Mouse (Mus musculus) liver, embryonic 15.5 days (tissue): ENCODE data around the gene A630095N17Rik. TPM values are rescaled to one million over a fixed set of nuclear protein-coding genes. Genes with fewer than 3 reads are reported as not detected.
A peak's percentile ranks its signal among the peaks of the same experiment; 100 is the strongest.
"Not testable (repeated sequence)": the region's sequence is repeated elsewhere in the genome, so short reads cannot be mapped to it uniquely, and the experiment has no call there.

Source experiments
- ATAC-seq: fragments of 200-750 bp; cut with Nextera tagmentation; 2 replicates; pipeline ENCODE4 v1.8.0; 2017; ENCODE audit warnings: moderate number of reproducible peaks, mild to moderate bottlenecking, moderate library complexity; ENCODE audit not compliant: insufficient read depth
- H3K27ac ChIP-seq: fragments of 300-500 bp; sonication (generic); replicated peaks from 2 replicates; pipeline ENCODE4 v1.5.1; 2015; ENCODE audit warnings: mild to moderate bottlenecking, inconsistent platforms
- H3K27me3 ChIP-seq: fragments of 300-500 bp; sonication (generic); 2 replicates; pipeline ENCODE4 v1.6.1; 2015; ENCODE audit warnings: mild to moderate bottlenecking, inconsistent platforms
- H3K36me3 ChIP-seq: fragments of 300-500 bp; sonication (generic); replicated peaks from 2 replicates; pipeline ENCODE4 v1.6.1; 2015; ENCODE audit warnings: moderate library complexity, mild to moderate bottlenecking, inconsistent platforms
- H3K4me1 ChIP-seq: fragments of 300-500 bp; sonication (generic); replicated peaks from 2 replicates; pipeline ENCODE4 v1.6.1; 2015; ENCODE audit warnings: inconsistent platforms
- H3K4me2 ChIP-seq: fragments of 300-500 bp; sonication (generic); 2 replicates; pipeline ENCODE4 v1.6.1; 2015; ENCODE audit warnings: moderate library complexity, mild to moderate bottlenecking, inconsistent platforms
- H3K4me3 ChIP-seq: fragments of 300-500 bp; sonication (generic); replicated peaks from 2 replicates; pipeline ENCODE4 v1.5.1; 2015; ENCODE audit warnings: mild to moderate bottlenecking, inconsistent platforms
- H3K9ac ChIP-seq: fragments of 300-500 bp; sonication (generic); 2 replicates; pipeline ENCODE4 v1.6.1; 2015; ENCODE audit warnings: moderate library complexity, mild to moderate bottlenecking, inconsistent platforms
- H3K9me3 ChIP-seq: fragments of 300-500 bp; sonication (generic); replicated peaks from 2 replicates; pipeline ENCODE4 v1.6.1; 2016; ENCODE audit warnings: inconsistent platforms
- WGBS: fragments of 180-500 bp; shearing (Covaris S2); methylation state at CpG from one replicate; pipeline ENCODE4 v1.1.7; 2015; ENCODE audit warnings: mixed read lengths; ENCODE audit not compliant: insufficient replicate concordance; 5-methylcytosine and 5-hydroxymethylcytosine counted together
- polyA plus RNA-seq: library from polyadenylated mRNA; unstranded; fragments of >200 nt; fragmentation: Nextera tagmentation; extraction: Ambion mirVana; gene quantifications from 2 replicates; pipeline ENCODE4 v1.2.1, GENCODE M21; 2015

Gene A630095N17Rik
- polyA plus RNA-seq, 1 experiment from 2014 or later = not detected

DNA sequence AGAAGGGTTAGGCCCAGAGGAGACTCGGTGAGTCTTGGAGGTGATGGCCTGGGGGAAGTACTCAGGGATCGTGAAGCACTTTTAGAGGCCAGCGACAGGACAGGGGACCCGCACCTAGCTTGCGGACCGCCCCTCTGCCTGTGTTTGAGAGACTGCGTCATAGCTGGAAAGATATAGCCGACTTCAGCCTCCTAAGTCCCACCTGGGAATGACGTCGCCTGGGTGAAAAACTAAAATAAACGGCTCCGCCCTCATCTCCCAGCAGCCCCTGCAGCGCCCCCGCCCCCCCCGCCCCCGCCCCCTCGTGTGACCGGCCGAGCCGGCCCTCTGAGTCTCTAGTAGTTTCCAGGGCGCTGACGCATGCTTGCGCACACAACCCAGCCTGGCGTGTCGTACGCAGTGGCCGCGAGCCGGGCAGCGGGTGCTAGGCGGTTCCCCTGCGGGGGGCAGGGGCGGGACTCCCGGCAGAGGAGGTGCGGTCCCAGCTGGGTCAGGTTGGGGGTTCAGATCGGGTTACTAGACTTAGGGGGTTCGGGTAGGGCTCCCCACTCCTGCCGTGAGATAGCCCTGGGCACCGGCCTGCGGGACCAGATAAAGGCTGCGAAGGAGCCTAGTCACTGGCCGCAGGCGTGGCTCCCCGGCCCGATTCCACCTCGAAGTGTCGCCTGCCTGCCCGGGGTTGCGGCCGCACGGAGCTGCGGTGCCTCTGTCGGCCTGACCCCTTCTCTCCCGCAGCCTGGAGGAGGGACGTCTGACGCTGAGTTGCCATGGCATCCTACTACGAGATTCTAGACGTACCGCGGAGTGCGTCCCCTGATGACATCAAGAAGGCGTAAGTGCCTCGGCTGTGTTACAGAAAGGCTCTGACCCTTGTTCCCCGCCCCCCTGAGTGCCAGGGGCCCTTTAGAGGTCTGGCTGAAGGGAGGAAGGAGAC is 4.5 kb upstream of the A630095N17Rik start, which contains the start of gene Dnajb2:
Gene Dnajb2 (plus strand): TSS at position 290 of the 934 bp plus-strand sequence.
- Histone ChIP-seq H3K4me1 (peaks cover 69% of the 10 kb centered on the region), H3K4me3 (peak within 1 kb of the TSS; percentile 65), H3K36me3 (peaks cover 20% of the 10 kb centered on the region; the same call in 1 of the 2 replicates), H3K9me3 (no peaks in the 10 kb centered on the region), H3K9ac (peak within 1 kb of the TSS; percentile 81), H3K27me3 (no peaks in the 10 kb centered on the region; the same call in 1 of the 2 replicates), H3K4me2 (peak within 1 kb of the TSS; percentile 90), H3K27ac (peak within 1 kb of the TSS; percentile 99)
- peak; percentile 97 for ATAC-seq
- 1% methylated on average over 64 of the region's 64 CpGs for WGBS

DNA sequence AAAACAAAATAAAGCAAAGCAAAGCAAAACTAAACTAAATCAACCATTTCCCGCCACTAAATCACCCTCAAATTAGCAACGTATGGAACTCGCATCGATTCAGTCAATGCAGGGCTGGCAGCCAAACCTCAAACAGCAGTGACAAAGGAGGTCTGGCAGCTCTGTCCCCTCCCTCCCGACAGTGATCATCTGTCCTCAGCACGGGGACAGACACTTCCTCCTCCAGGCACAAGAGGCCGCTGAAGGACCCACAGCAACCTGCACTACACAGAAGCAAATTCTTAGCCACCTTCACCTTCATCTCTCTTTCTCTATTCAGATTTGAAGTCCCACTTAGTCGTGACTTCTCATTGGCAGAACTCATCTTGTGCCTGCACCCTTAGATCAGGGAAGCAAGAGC is 2.7 kb upstream of the A630095N17Rik start:
- Histone ChIP-seq H3K9ac (peak overlapping the region; percentile 81; the same call in 1 of the 2 replicates), H3K4me3 (no peak overlapping the region)
- WGBS = 0% methylated on average over 8 of the region's 8 CpGs

DNA sequence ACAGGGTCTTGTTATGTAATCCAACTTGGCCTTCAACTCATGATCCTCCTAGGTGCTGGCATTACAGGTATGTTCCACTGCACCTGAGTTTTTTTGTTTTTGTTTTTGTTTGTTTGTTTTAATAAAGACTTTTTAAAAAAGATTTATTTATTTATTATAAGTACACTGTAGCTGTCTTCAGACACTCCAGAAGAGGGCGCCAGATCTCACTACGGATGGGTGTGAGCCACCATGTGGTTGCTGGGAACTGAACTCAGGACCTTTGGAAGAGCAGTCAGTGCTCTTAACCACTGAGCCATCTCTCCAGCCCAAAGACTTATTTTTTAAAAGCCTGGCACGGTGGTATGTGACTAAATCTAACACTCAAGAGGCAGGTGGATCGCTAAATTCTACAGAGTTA is 587 bp upstream of the A630095N17Rik start:
- not testable (repeated sequence) for H3K27ac ChIP-seq, H3K27me3 ChIP-seq, H3K36me3 ChIP-seq, H3K9me3 ChIP-seq, H3K9ac ChIP-seq, ATAC-seq, H3K4me2 ChIP-seq, H3K4me3 ChIP-seq
- peaks cover 79% of the 10 kb centered on the region for H3K4me1 ChIP-seq
- WGBS = 70% methylated on average over 4 of the region's 4 CpGs

More for the DNA sequence above, 2.7 kb upstream of the A630095N17Rik start:
- ATAC-seq = no peak
- H3K9me3 ChIP-seq = no peaks in the 10 kb centered on the region
- H3K4me1 ChIP-seq = peaks cover 84% of the 10 kb centered on the region
- H3K36me3 ChIP-seq = 0 out of 2 replicates have a peak, but pooled peaks cover 7% of the 10 kb centered on the region
- peak overlapping the region; percentile 99 for H3K27ac ChIP-seq
- peak overlapping the region; percentile 90 for H3K4me2 ChIP-seq
- H3K27me3 ChIP-seq = no peaks in the 10 kb centered on the region; the same call in 1 of the 2 replicates

DNA sequence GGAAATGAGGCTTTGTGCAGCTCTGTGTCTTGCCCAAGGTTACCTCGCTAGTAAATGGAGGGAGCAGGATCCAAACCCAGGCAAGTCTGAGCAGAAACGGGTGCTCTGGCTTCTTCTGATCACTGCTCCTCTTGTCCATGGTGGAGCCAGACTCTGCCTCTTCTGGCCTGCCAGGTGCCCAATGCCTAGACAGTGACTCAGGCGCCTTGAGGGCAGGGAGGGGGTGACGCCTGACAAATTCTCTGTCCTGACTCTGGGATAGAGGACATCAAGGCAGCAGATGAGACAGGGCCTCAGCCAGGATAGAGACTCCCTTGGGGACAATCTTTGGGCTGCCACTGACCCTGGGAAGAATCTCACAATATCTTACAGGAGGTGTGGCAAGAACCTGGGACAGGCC is 678 bp downstream of the A630095N17Rik start:
- H3K9me3 ChIP-seq = no peaks in the 10 kb centered on the region
- H3K27ac ChIP-seq = 0 out of 2 replicates have a peak overlapping the region, but pooled peaks have one; percentile 38
- H3K4me1 ChIP-seq = peaks cover 77% of the 10 kb centered on the region
- WGBS = 63% methylated on average over 4 of the region's 4 CpGs
- no peak overlapping the region for H3K4me3 ChIP-seq
- no peaks in the 10 kb centered on the region; the same call in 1 of the 2 replicates for H3K27me3 ChIP-seq
- no peak overlapping the region for H3K4me2 ChIP-seq
- H3K36me3 ChIP-seq = no peaks in the 10 kb centered on the region
- H3K9ac ChIP-seq = no peak overlapping the region
- ATAC-seq = no peak

DNA sequence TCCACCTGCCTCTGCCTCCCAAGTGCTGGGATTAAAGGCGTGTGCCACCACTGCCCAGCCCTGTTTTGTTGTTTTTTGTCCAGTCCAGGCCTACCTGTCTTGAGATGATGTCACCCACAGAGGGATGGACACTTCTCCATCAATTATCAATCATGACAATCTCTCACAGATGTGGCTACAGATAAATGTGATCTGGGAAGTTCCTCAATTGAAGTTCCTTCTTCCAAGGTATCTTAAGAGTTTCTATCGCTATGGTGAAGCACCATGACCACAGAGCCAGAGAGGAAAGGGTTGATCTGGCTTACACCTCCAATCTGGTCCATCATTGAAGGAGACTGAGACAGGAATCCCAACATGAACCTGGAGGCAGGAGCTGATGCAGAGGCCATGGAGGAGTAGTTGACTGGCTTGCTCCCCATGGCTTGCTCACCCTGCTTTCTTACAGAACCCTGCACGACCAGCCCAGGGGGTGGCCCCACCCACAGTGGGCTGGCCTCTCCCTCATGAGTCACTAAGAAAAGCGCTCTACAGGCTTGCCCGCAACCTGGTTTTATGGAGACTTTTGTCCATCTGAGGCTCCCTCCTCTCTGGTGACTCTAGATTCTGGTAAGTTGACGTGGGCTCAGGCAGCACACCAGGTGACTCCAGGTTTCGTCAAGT is 1.4 kb downstream of the A630095N17Rik start:
- Histone ChIP-seq H3K4me1 (peaks cover 76% of the 10 kb centered on the region), H3K4me2 (no peak overlapping the region), H3K9me3 (no peaks in the 10 kb centered on the region), H3K4me3 (no peak overlapping the region), H3K9ac (no peak overlapping the region), H3K27ac (0 out of 2 replicates have a peak overlapping the region, but pooled peaks have one; percentile 0), H3K36me3 (no peaks in the 10 kb centered on the region), H3K27me3 (no peaks in the 10 kb centered on the region; the same call in 1 of the 2 replicates)
- ATAC-seq = no peak
- WGBS = 39% methylated on average over 7 of the region's 7 CpGs

DNA sequence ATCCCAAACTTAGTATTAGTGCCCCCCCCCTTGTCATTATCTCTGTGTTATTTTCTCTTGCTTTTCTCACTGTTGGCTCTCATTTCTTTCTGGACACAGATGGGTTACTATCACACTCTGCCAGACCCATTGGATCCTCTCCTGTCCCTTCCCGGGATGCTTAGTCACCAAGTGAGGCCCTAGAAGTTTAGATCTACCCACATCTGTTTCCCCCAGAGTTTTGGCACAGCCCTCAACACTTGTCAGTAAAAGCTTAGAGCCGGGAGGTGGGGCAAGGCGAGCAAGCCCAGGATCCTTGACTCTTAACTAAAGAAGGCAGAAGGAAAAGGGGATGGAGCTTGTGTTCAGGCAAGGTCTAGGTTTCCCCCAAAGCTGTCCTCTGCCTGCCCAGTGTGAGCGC is 2.7 kb downstream of the A630095N17Rik start:
- Histone ChIP-seq H3K9ac (no peak overlapping the region), H3K27ac (peak overlapping the region; percentile 75), H3K27me3 (no peaks in the 10 kb centered on the region; the same call in 1 of the 2 replicates), H3K4me3 (no peak overlapping the region), H3K4me2 (peak overlapping the region; percentile 32), H3K36me3 (no peaks in the 10 kb centered on the region), H3K9me3 (no peaks in the 10 kb centered on the region), H3K4me1 (peaks cover 67% of the 10 kb centered on the region)
- 39% methylated on average over 4 of the region's 4 CpGs for WGBS
- ATAC-seq = peak; percentile 85

DNA sequence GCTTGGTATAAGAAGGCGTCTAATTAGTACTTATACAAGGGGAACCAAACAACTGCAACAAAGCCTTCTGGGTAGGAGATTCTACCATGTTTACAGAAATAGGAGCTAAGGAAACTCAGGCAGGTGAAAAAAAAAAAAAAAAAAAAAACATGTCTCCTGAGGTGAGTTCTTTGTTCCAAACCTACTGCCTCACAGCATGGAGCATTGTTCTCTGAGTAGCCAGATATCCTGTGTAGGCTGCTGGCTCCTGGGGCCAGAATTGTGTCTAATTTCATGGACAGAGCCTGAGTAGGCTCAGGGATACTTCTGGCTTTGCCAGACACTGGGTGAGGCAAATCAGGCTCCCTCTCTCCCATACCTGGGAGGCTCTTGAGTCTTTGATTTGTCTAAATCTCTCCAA is 4.2 kb downstream of the A630095N17Rik start:
- H3K4me1 ChIP-seq = peaks cover 65% of the 10 kb centered on the region
- no peak overlapping the region for H3K9ac ChIP-seq
- no peak overlapping the region for H3K4me3 ChIP-seq
- no peak overlapping the region for H3K27ac ChIP-seq
- no peak overlapping the region for H3K4me2 ChIP-seq
- H3K27me3 ChIP-seq = no peaks in the 10 kb centered on the region
- WGBS = 73% methylated on average over 1 of the region's 1 CpGs
- no peaks in the 10 kb centered on the region for H3K36me3 ChIP-seq
- no peak for ATAC-seq
- H3K9me3 ChIP-seq = no peaks in the 10 kb centered on the region

DNA sequence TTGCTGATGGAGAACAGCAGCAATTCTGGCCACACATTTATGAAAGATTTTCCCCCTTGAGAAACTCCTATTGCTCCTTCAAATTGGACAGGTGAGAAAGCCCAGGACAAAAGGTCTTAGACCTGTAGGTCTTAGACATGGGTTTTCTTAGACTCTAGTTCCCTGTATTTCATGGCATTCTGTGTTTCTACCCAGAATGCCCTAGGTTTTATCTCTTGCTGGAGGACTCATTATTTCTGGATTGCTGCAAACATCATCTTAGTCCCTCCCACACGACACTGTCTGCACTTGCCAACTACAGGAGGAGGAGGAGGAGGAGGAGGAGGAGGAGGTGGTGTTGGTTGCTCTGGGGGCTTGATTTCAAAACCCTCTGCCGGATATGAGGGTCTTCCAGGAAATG is 5.8 kb downstream of the A630095N17Rik start:
- Histone ChIP-seq H3K4me3 (no peak overlapping the region), H3K9me3 (no peaks in the 10 kb centered on the region), H3K27ac (no peak overlapping the region), H3K4me1 (peaks cover 56% of the 10 kb centered on the region), H3K9ac (no peak overlapping the region), H3K36me3 (no peaks in the 10 kb centered on the region), H3K4me2 (no peak overlapping the region), H3K27me3 (peaks cover 6% of the 10 kb centered on the region)
- no peak for ATAC-seq
- 24% methylated on average over 2 of the region's 2 CpGs for WGBS

DNA sequence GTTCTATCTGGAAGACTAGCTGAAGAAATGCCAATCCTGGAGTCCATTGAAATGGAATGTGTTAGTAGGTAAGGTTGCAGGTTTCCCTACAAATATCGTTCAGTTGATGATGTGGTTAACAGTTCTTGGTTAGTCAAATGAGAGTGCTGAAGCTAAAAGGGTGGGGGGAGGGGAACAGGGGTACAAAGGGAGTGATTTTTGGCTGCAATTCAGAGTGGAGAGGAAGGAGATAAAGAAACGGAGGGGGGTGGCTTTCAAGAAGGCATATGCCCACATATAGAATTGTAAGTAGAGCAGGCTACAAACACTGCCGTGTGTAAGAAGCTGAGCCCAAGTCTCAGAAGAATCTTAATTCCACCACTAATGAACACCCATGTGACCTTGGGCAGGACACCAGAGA is 6.4 kb downstream of the A630095N17Rik start:
- no peak overlapping the region for H3K4me2 ChIP-seq
- H3K4me3 ChIP-seq = no peak overlapping the region
- peaks cover 49% of the 10 kb centered on the region for H3K4me1 ChIP-seq
- H3K27ac ChIP-seq = no peak overlapping the region
- no peak overlapping the region; the same call in 1 of the 2 replicates for H3K9ac ChIP-seq
- H3K9me3 ChIP-seq = no peaks in the 10 kb centered on the region
- ATAC-seq = no peak
- H3K27me3 ChIP-seq = peaks cover 13% of the 10 kb centered on the region
- no peaks in the 10 kb centered on the region for H3K36me3 ChIP-seq
- 22% methylated on average over 3 of the region's 3 CpGs for WGBS

DNA sequence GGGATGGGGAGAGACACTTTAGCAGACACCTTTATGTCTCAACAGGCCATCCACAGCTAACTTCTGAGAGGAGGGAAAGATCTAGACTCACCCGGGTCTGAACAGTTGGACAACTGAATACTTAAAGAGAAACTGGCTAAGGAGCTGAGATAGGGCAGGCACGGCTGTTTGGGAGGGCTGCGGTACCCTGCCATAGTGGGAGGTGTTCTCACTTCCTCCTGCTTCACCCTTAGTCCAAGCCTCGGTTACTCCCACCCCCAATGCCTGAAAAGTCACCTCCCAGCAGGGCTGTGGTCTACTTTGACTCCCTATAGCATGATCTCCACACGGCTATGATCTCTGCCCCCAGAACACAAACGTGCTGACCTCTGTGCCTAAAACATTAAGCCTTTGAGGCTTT is 8.4 kb downstream of the A630095N17Rik start:
- 19% methylated on average over 6 of the region's 6 CpGs for WGBS
- no peak overlapping the region for H3K4me3 ChIP-seq

DNA sequence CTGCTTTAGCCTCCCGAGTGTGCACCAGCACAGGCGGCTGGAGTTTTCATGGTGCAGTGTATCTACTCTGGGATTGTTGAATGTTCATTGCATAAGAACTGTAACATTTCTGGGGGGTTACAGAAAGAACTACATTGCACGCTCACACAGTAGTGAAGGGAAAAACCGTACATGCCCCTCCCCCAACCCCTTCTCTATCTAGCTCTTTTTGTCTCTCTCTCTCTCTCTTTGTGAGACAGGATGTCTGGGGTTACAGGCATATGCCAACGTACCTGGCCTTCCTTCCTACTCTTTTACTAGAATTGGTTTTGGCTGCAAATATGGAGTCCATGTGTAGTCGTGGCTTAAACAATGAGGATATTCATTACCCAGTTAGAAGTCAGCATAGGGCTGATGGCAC is 9.0 kb downstream of the A630095N17Rik start:
- 53% methylated on average over 6 of the region's 6 CpGs for WGBS
- no peak for ATAC-seq
- peaks cover 41% of the 10 kb centered on the region for H3K4me1 ChIP-seq
- H3K27ac ChIP-seq = no peak overlapping the region
- H3K27me3 ChIP-seq = peaks cover 26% of the 10 kb centered on the region
- no peak overlapping the region for H3K4me3 ChIP-seq
- no peak overlapping the region for H3K9ac ChIP-seq
- no peaks in the 10 kb centered on the region for H3K36me3 ChIP-seq
- H3K4me2 ChIP-seq = no peak overlapping the region
- H3K9me3 ChIP-seq = no peaks in the 10 kb centered on the region

More for the DNA sequence above, 8.4 kb downstream of the A630095N17Rik start:
- ATAC-seq = no peak
- Histone ChIP-seq H3K36me3 (no peaks in the 10 kb centered on the region), H3K4me2 (no peak overlapping the region), H3K4me1 (peaks cover 41% of the 10 kb centered on the region), H3K27me3 (peaks cover 26% of the 10 kb centered on the region), H3K27ac (no peak overlapping the region), H3K9ac (no peak overlapping the region), H3K9me3 (no peaks in the 10 kb centered on the region)
